Mouse (Mus musculus) thymus, adult 2 months (tissue): ENCODE results near the gene Slc5a2.

Experiments
- CTCF ChIP-seq: fragments of 200-500 bp; IDR thresholded peaks from 2 replicates; pipeline ENCODE4 v1.5.1; 2012; ENCODE audit warnings: mild to moderate bottlenecking, control low read depth, low read length, moderate library complexity, borderline replicate concordance; ENCODE audit not compliant: control insufficient read depth, poor library complexity, insufficient read depth; ENCODE audit errors: extremely low read depth
- POLR2A ChIP-seq: fragments of 200-500 bp; IDR thresholded peaks from 2 replicates; pipeline ENCODE4 v1.6.1; 2012; ENCODE audit warnings: mild to moderate bottlenecking, low read length, control low read depth, moderate library complexity; ENCODE audit not compliant: control insufficient read depth, poor library complexity, insufficient read depth; ENCODE audit errors: extremely low read depth

DNA sequence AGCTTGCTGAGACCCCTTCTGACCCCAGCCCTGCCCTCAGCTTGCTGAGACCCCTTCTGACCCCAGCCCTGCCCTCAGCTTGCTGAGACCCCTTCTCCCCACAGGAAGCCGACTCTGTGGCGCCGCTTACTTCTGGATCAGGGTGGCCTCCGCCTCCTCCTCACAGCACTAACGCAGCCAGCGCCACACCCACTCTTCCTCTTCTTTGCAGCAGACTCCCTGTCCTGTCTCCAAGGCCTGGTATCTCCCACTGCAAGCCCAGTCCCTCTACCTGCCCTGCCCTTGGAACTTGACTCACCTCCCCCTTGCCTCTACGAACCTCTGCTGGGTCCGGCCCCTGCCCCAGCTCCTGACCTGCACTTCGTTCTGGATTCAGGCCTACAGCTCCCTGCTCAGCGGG is 21.5 kb upstream of the Slc5a2 start:
- TF ChIP-seq CTCF (no peak), POLR2A (no peak)
